Mouse (Mus musculus): Measurements from ENCODE around the gene Adgrl2.
A peak's percentile ranks its signal among the peaks of the same experiment; 100 is the strongest.

The Adgrl2 gene

DNA sequence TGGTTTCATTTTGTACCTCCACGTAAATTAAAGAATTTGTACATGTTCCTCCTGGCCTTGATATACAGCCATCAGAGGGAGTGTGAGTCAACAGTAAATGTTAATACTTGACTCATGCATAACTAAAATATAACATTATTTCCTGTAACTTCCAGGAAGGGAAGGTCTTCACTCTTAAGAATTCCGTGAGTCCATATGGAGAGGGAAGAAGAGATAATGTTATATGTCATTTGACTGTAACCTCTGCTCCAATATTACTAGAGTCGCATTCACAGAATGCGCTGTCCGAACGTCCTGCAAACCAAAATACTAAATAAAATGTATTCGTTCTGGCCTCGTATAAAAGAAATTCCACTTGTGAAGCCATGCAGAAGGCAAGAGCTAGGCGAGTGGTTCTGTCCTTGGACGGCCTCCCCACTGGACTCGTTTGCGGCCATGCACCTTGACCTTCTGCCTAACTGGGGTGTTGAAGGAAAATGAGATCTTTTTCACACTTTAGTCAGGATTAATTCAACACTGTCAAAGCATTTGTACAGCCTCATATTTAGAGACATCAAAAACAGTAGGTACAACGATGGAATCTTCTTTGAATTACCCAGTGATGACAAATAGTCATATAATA is 68.3 kb downstream of the Adgrl2 start:
- no peak for DNase-seq (ENCODE audit: low spot score)

DNA sequence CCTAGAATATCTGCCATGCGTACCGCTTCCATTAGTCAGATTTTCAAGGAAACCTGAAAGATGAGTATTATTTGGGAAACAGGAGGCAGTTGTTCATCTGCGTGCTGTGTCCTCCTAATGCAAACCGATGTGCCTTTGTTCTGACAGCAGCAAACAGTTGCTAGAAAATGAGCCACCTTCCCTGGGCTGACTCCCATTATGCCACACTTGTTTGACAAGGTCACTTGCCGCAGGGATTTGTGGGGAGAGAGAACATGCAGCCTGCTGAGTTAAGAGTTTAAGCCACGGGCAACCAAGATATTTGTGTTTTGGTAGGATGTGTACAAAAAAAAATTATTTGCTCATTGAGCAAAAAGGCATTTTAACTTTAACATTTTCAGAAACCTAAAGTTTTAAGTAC is 69.5 kb downstream of the Adgrl2 start:
- DNase-seq (ENCODE audit: low spot score): no peak

DNA sequence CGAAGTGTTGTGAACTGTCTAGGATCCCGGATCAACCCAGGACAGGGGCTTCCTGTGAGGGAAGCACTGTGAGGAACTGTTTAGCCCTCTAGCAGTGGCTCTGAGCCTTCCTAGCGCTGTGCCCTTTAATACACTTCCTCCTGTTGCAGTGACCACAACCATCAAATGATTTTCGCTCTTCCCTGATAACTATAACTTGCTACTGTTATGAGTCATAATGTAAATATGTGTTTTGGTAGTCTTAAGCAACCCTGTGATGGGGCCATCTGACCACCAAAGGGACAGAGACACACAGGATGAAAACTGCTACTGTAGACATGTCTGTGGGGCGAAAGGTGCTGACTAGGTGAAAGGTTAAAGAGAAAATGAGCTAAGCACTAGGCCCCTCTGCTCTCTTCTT is 71.9 kb downstream of the Adgrl2 start:
- no peak for DNase-seq (ENCODE audit: low spot score)

DNA sequence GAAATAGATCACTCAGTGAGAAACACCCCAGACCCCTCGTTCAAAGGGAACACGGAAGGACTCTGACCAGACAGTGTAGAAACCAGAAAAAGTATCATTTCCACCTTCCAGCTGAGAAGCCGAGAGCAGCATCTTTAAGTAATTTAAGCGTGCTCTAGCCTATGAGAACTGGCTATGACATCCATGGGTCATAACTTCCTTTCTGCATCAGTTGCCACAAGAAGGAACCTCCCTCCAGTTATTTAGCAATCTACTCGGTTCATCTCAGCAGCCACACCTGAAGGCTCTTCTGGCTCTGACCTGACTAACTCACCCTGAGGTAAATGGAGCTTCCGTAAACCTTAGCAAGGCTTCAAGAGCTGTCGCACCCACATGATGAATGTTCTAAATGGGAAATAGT is 72.5 kb downstream of the Adgrl2 start:
- no peak for DNase-seq (ENCODE audit: low spot score)

DNA sequence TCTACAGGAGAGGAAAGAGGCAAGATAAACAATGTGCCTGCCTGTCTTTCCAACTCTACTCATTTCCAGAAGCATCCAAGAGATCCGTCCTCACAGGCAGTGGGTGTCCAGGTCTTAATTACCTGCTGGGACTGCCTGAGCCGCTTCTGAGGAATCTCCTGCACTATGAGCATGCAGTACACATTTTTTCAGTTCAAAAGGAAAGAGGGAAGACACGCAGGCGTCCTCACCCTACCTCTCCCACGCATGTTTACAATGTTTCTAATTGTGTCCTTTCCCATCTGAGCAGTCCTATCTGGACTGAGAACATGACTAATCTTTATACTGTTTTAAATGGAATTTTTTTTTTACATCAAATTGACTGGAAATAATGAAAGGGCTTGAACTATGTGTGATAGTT is 74.1 kb downstream of the Adgrl2 start:
- DNase-seq (ENCODE audit: low spot score): no peak

DNA sequence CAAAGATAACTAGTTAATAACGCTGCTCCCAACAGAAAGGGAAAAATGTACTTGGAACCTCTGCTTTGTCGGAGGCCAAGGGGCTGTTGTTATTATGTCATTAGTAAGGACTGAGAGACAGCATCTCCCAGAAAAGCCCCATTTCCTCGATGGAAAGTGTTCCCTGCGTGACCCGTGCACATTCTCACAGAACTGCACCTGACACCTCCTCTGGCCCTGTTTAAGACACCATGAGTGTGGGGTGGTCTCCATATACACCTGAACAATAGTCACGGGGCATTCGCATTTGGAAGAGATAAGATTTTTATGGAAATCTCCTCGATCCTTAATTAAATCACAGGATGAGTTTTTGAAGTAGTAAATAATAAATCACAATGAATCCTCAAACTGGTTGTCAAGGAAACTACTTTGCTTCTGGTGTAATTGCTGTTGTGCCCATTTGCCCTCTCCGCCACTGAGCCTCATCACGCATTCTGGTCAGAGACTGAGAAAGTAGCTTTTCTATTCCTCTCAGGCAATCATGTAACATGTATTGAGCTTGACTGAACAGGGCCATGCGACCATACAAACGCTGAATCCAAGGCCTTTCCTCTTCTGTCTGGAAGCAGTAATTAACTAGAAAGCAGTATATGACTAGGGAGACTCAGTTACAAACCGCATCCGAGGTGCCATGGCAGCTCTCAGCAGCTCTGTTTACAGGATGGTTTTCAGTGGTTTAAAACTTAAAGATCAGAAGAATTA is 77.2 kb downstream of the Adgrl2 start:
- no peak for DNase-seq (ENCODE audit: low spot score)

DNA sequence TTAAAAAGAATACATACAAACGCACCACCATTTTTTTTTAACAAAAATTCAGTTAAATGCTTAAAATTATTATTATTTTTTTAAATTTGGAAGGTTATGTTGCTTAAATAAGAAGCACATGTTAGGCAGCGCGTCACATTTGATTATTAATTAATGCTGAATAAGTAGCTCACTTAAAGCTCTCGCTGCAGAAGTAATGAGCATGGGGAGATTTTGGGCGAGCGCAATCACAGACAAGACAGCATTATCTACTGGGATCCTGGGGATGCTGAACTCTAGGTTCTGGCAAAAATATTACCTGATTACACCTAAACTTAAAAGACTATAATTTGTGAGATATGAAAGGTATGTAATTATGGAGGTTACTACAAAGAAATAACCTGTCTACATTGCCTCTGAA is 77.8 kb downstream of the Adgrl2 start:
- DNase-seq (ENCODE audit: low spot score): no peak

DNA sequence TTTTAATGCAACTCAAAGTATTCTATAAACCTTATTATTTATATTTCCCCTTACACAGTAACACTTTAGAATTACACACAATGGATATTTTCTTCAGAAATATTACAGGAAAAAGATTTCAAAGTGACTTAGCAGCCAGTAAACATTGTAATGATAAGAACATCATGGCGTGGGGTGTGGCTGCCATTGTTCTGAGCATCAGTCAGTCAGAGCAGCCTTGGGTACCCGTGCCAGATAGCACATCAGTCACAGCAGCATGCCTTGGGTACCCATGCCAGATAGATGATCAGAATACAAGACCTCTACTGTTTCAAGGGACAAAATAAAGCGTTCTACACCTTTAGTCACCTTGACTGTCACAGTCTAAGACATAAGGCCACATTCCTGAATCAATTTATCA is 82.5 kb downstream of the Adgrl2 start:
- DNase-seq (ENCODE audit: low spot score): no peak

DNA sequence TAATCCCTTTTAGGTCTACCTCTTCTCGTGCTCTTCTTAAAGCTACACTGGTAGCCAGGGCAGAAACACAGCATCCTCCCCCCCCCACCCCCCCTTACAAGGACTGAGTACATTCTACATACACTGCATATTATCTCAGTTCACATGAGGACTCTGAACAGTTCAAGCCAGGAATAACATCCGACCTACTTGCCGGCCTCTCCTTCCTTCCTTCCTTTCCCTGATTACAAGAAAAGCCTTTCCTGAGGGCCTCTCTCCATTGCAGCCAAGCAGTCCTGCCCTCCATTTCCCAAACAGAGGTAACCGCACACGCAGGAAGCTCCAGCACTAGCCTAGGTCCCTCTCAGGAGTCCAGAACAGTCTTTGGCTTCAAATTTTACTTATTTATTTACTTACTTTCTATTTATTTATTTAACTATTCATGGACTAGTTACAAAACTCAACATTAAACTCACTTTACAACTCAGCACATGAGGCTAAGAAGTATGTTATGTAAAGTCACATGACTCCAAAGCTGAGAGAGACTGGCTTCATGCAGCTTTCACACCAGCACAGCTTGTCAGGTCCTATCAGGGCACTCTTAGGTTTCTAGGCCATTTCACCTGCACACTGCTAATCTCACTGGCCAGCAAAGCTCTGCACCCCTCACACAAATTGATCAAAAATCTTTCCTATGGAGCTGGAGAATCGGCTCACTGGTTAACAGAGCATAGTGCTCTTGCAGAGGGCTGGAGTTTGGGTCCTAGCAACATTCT is 83.2 kb downstream of the Adgrl2 start:
- no peak for DNase-seq (ENCODE audit: low spot score)

DNA sequence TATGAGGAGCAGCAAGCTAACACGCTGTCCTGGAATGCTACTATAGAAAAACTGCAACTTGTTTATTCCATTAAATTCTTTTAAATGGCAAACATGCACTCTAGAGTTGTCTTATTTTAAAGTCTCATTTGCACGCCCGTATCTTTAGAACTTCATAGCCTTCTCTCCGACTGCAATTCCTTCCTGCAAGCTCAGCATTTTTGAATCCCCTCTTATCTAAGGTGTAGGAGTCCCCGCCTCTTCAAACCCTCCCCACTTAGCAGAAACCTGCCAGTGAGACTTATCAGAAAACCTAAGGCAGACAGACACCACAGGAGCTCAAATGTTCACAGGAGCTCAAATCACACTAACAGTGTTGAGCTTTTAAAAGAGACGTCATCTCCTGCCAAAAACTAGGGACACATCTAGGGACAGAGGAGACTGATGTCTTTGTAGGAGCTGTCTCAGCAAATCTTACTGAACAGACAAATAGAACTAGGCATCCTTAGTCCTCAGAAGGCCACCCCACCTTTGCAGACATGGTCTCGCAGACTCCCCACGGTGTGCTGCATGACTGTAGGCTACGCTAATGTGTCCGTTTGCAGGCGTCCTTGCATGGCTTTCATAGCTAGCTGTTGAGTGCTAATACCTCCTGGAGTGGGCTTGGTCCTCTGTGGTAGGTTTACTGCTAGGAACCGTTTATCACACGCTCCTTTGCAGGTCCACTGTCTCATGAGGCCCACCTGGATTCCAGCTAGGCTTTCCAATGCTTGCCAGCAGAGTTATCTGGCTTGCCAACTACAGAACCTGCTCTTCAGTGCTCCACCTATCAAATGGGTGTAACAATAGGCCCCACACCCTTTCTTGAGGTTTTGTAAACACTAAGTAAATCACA is 84.2 kb downstream of the Adgrl2 start:
- no peak for DNase-seq (ENCODE audit: low spot score)

DNA sequence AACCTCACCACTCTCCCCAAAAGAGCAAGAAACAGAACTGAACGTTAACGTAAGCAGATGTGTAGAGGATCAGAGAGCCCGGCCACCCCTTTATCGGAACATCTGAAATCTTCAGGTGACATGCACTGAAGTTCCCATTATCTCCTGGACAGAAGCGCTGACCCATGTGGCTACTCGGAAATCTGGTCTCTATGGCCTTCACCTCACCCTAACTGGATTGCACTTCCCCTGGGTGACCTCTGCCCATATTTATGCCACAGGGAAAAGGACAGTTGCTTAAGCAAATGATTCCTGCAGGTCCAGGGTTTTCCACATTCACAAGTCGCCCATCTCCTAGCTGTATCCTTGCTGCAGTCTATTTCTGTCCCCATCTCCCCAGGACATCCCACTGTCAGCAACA is 84.9 kb downstream of the Adgrl2 start:
- no peak for DNase-seq (ENCODE audit: low spot score)

DNA sequence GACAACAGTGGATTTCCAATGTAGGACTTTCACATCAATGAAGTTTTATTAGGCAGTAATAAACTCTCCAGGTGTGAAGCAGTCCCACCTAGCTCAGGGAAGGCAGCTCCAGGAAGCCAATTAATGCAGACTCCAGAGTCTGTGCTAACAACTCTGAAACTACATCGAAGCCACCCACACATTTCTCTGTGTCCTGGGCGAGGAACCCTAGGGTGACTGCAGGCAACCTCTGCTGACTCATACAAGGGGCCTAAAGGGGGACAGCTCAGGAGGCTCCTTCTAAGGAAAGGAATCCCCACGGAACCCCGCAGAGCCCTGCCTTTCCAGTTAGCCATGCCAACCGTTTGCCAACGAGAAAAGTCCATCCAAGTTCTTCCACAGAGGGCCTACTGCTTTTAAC is 90.5 kb downstream of the Adgrl2 start:
- no peak for DNase-seq (ENCODE audit: low spot score)

DNA sequence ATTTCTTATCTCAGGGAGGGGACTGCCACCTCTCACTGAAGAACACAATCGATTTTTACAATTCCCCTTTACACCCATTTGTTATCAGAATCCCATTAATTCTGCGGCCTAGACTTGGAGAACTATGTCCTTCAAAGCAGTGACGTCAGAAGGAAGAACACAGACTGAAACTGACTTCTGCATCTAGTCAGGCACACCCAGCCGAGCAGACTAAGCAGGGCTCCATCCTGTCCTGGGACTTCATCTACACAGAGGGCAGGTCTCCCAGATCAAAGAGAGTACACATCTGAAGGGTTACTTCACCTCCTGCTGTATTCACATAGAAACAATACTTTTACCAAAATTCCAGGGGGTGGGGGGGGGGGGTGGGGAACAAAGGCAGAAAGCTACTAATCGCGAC is 90.9 kb downstream of the Adgrl2 start:
- no peak for DNase-seq (ENCODE audit: low spot score)

DNA sequence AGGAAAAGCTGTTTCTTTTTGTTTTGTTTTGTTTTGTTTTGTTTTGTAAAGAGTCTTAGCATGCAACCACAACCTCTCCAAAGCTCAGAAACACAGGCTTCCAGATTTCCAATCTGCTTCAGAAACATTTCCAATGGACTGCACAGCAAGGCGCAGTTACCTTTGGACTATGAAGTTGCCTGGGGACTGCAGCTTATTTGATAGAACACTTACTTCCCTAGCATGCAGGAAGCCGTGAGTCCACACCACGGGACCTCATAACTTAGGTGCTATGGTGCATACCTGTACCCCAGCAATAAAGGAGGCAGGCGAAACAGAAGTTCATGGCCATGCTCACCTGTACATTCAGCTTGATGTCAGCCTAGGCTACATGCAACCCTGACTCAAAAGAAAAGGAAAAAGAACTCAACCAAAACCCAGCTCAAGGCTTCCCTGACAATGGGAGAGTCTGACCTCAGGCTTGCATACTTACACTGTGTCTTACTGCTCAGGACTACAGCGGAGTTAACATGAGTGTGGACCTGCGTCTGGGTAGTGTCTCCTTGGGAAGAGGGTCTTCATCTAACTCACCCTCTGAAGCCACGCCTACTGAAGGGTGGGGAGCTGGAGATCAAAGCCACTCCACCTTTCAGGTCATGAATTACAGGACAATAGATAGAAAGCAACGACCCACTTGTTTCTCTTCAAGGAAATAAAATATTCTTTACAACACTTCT is 91.7 kb downstream of the Adgrl2 start:
- DNase-seq (ENCODE audit: low spot score): no peak

DNA sequence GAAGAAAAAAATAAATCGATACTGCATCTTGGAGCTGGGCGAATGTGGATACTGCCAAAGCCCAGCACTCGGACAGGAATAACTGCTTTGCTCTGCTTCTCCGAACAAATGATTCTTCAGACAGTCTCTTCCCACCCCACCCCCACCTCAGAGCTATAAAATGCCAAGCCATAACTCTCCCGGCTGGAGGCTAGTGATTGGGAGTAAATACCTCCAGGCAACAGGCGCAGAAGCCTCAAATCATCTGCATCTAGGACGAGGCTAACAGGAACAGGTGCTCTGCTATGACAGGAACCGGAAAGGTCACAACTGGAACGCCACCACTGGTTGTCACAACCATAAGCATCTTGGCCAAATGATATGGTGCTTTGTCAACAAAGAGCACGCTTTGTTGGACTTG is 94.1 kb downstream of the Adgrl2 start:
- DNase-seq (ENCODE audit: low spot score): no peak

DNA sequence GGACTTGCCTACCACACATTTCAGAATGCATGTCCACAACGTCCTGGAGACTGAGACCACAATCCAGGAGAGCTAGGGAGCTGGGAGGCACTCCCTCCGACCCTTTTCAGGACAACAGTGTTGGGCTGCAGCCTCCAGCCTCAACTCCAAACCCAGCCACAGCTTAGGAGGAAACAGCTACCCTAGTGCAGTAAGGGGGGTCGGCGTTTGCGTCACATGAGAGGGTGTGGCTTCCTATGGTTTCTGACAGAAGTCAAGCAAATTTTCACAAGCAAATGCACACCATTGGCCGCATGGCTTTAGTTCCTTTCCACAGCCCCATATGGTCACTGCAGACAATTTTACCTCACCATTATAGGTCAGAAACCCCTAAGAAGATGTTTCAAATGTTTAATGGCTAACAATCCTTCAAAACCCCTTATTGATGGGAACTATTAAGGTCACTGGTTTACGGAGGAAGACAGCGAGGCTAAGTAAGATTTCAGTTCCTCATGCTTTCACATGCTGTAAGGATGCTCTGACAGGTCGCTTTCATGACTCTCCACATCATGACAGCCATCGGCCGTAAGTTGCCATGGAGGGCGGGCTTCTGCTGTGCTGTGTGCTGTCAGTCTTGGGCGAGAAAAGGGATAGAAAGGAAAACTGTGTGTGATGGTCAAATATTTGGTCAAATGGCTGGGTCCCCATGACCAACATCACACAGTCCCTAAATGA is 94.8 kb downstream of the Adgrl2 start:
- no peak for DNase-seq (ENCODE audit: low spot score)

DNA sequence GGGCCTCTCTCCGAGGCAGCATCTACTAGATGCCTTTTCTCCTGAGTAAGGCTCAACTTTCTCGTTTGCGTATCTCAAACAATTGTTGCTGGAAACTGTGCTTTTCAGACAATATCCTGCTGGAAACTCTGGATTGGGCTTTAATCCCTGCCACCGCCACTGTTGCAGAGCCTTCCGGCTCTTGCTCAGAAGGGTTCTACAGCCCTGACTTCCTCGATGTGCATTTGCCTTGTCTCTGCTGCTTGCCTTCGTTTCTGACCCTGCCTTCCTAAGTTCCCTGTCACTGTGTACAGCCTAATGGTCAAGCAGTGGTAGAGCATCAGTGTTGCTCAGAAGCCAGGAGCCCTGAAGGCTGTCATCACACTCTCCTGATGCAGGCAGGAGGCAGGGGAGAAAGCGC is 95.5 kb downstream of the Adgrl2 start:
- no peak for DNase-seq (ENCODE audit: low spot score)

DNA sequence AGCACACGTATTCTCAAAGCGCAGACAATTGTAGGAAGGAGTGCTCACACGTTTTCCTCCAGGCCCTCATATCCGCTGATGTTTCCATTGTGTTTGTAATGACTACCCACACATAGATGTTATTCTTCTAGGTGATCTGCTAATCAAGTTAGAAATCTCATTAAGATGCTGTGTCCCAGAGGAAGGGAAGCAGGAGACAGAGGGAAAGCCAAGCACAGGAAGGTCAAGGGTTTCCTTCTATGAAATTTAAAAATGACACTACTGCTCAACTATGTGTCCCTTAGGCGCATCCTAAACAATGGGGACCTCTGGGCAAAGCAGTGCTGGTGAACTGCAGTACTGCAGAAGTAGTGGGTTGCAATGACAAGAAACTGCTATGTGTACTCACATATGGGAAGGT is 102.5 kb downstream of the Adgrl2 start:
- no peak for DNase-seq (ENCODE audit: low spot score)

DNA sequence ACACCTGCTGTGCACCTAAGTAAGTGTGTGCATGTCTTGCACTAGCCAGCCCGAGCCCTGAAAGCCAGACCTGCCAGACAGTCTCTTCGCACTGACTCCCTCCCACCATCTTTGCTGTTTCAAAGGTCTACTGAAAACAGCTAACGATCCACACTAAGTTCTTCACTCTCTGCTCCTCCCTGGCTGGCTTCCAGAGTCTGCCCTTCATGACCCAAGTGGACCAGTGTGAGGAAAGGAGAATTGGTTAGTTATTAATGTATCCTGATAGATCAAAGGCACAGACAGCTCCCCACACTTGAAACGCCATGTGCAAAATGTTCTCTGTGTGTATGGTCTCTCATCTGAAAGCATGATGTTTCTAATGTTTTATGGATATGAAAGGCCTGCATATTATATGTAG is 103.4 kb downstream of the Adgrl2 start:
- peak; percentile 56 for DNase-seq (ENCODE audit: low spot score)

DNA sequence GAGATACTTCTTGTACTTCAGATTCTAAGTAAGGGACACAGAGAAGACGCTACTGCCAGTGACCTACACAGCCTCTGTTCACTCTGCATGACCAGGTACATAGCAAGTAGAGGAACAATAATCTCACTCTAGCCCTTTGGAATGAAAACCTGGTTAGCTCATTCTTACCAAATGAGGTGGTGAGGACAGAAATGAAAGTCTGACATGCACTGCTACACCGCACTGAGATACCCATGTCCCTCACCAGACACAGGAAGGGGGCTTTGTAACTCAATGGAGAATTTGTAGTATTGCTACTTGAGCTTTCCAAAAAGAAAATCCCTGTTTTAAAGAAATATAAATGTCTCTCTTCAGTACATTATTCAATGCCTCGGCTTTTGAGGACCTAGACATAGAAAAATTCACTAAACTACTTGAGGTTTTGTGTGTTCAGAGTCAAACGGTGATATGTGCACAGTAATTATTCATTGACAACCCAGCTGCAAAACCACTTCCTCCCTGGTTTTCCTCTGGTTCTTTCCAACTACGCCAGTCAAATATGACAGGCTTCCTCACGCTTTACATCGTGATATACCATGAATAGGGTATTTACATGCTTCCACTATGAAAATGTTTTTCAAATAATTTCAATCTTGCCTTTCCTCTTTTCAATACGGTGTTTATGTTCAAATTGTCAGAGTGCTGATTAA is 104.2 kb downstream of the Adgrl2 start:
- DNase-seq (ENCODE audit: low spot score): no peak

DNA sequence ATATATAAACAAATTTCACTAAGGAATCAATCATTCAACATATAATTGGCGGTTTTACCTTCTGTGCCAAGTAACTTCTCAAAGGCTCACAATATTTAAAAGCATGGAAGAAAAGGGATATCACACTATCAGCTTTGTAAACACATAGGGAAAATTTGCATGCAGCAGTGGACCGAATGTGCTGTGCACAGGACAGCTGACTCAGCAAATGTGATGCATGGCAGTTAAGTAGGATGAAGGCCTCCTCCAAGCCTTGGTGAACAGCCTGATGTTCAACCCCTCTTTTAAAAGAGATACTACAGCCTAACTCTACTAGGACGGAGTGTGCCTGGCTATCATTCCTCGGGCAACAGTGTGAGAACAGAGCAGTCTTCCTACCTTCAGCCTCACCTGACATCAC is 105.2 kb downstream of the Adgrl2 start:
- DNase-seq (ENCODE audit: low spot score): no peak

Measured in yolk sac, embryonic 10.5 days (tissue).